Mouse (Mus musculus): ENCODE data around the gene Spink4.

- TF ChIP-seq CTCF (IDR thresholded peaks at IDR 0.05; ENCODE audit: low read depth) = no peak
- TF ChIP-seq EP300 (IDR thresholded peaks at IDR 0.05; ENCODE audit: low read depth) = no peak
These were observed 35.3 kb upstream of the Spink4 start for GRCm38 (mm10) chr4:40884282-40885165.
